Mouse (Mus musculus): ENCODE results near the gene Tal1. TPM values are rescaled to one million over a fixed set of nuclear protein-coding genes. Genes with fewer than 3 reads are reported as not detected.

The Tal1 gene
- polyA plus RNA-seq, 1 experiment from 2014 or later: 23.1 TPM

GRCm38 (mm10) chr4:115079821-115080349 is 23.7 kb downstream of the Tal1 start:
- peak; percentile 28; the same call in 1 of the 2 replicates for ATAC-seq (ENCODE audit: low FRiP score, low TSS enrichment)
- Histone ChIP-seq H3K9ac (replicated peaks; ENCODE audit: low read length) (peak overlapping the region; percentile 34), H3K27ac (replicated peaks; ENCODE audit: low read depth, low read length) (peak overlapping the region; percentile 74)

GRCm38 (mm10) chr4:115083031-115083430 is 26.8 kb downstream of the Tal1 start:
- H3K27me3 ChIP-seq (ENCODE audit: control insufficient read depth, insufficient read depth, low read length): peaks cover 3% of the 10 kb centered on the region; the same call in 1 of the 2 replicates
- no peak overlapping the region for H3K4me2 ChIP-seq (ENCODE audit: low read length)
- H3K4me3 ChIP-seq (replicated peaks; ENCODE audit: low read depth, low read length): no peak overlapping the region
- no peaks in the 10 kb centered on the region for H3K9me3 ChIP-seq (ENCODE audit: control insufficient read depth, low read length)
- 87% methylated on average over 3 of the region's 3 CpGs for WGBS
- H3K9ac ChIP-seq (replicated peaks; ENCODE audit: low read length): no peak overlapping the region
- H3K27ac ChIP-seq (replicated peaks; ENCODE audit: low read depth, low read length): no peak overlapping the region
- no peak for DNase-seq
- H3K4me1 ChIP-seq (ENCODE audit: control insufficient read depth, insufficient read depth, low read length): peaks cover 19% of the 10 kb centered on the region
- H3K36me3 ChIP-seq (ENCODE audit: control insufficient read depth, insufficient read depth, low read length): no peaks in the 10 kb centered on the region
- no peak for ATAC-seq (ENCODE audit: low FRiP score, low TSS enrichment)

More at GRCm38 (mm10) chr4:115079821-115080349, 23.7 kb downstream of the Tal1 start:
- peak overlapping the region; percentile 17; the same call in 1 of the 2 replicates for H3K4me2 ChIP-seq (ENCODE audit: low read length)
- no peak overlapping the region for H3K4me3 ChIP-seq (replicated peaks; ENCODE audit: low read depth, low read length)
- H3K27me3 ChIP-seq (ENCODE audit: control insufficient read depth, insufficient read depth, low read length): no peaks in the 10 kb centered on the region
- H3K9me3 ChIP-seq (ENCODE audit: control insufficient read depth, low read length): no peaks in the 10 kb centered on the region
- H3K4me1 ChIP-seq (ENCODE audit: control insufficient read depth, insufficient read depth, low read length): peaks cover 19% of the 10 kb centered on the region
- 12% methylated on average over 5 of the region's 5 CpGs for WGBS
- DNase-seq: peak; percentile 31
- H3K36me3 ChIP-seq (ENCODE audit: control insufficient read depth, insufficient read depth, low read length): no peaks in the 10 kb centered on the region

GRCm38 (mm10) chr4:115085522-115086095 is 29.4 kb downstream of the Tal1 start:
- H3K27me3 ChIP-seq (ENCODE audit: control insufficient read depth, insufficient read depth, low read length): peaks cover 6% of the 10 kb centered on the region; the same call in 1 of the 2 replicates
- H3K36me3 ChIP-seq (ENCODE audit: control insufficient read depth, insufficient read depth, low read length): no peaks in the 10 kb centered on the region
- no peak overlapping the region for H3K9ac ChIP-seq (replicated peaks; ENCODE audit: low read length)
- WGBS: 24% methylated on average over 6 of the region's 6 CpGs
- H3K4me1 ChIP-seq (ENCODE audit: control insufficient read depth, insufficient read depth, low read length): no peaks in the 10 kb centered on the region
- no peak for ATAC-seq (ENCODE audit: low FRiP score, low TSS enrichment)
- no peak overlapping the region for H3K4me3 ChIP-seq (replicated peaks; ENCODE audit: low read depth, low read length)
- H3K4me2 ChIP-seq (ENCODE audit: low read length): no peak overlapping the region
- H3K27ac ChIP-seq (replicated peaks; ENCODE audit: low read depth, low read length): no peak overlapping the region
- no peaks in the 10 kb centered on the region for H3K9me3 ChIP-seq (ENCODE audit: control insufficient read depth, low read length)
- peak; percentile 81 for DNase-seq

- Histone ChIP-seq H3K4me2 (ENCODE audit: low read length) (no peak overlapping the region), H3K36me3 (ENCODE audit: control insufficient read depth, insufficient read depth, low read length) (no peaks in the 10 kb centered on the region), H3K4me3 (replicated peaks; ENCODE audit: low read depth, low read length) (no peak overlapping the region), H3K9me3 (ENCODE audit: control insufficient read depth, low read length) (no peaks in the 10 kb centered on the region), H3K9ac (replicated peaks; ENCODE audit: low read length) (no peak overlapping the region), H3K27me3 (ENCODE audit: control insufficient read depth, insufficient read depth, low read length) (peaks cover 6% of the 10 kb centered on the region; the same call in 1 of the 2 replicates), H3K4me1 (ENCODE audit: control insufficient read depth, insufficient read depth, low read length) (no peaks in the 10 kb centered on the region), H3K27ac (replicated peaks; ENCODE audit: low read depth, low read length) (no peak overlapping the region)
- no peak for DNase-seq
- 63% methylated on average over 4 of the region's 4 CpGs for WGBS
- no peak for ATAC-seq (ENCODE audit: low FRiP score, low TSS enrichment)
These were observed 30.0 kb downstream of the Tal1 start for GRCm38 (mm10) chr4:115086257-115086656.

GRCm38 (mm10) chr4:115086763-115087415 is 30.7 kb downstream of the Tal1 start:
- Histone ChIP-seq H3K9ac (replicated peaks; ENCODE audit: low read length) (no peak overlapping the region), H3K27ac (replicated peaks; ENCODE audit: low read depth, low read length) (no peak overlapping the region), H3K9me3 (ENCODE audit: control insufficient read depth, low read length) (no peaks in the 10 kb centered on the region), H3K27me3 (ENCODE audit: control insufficient read depth, insufficient read depth, low read length) (peaks cover 6% of the 10 kb centered on the region; the same call in 1 of the 2 replicates), H3K4me2 (ENCODE audit: low read length) (no peak overlapping the region), H3K4me1 (ENCODE audit: control insufficient read depth, insufficient read depth, low read length) (no peaks in the 10 kb centered on the region), H3K4me3 (replicated peaks; ENCODE audit: low read depth, low read length) (no peak overlapping the region), H3K36me3 (ENCODE audit: control insufficient read depth, insufficient read depth, low read length) (no peaks in the 10 kb centered on the region)
- DNase-seq: no peak
- no peak for ATAC-seq (ENCODE audit: low FRiP score, low TSS enrichment)
- whole genome bisulfite sequencing: 66% methylated on average over 3 of the region's 3 CpGs

GRCm38 (mm10) chr4:115088611-115089338 is 32.5 kb downstream of the Tal1 start, which contains the start of gene Pdzk1ip1:
TSS of gene Pdzk1ip1 (plus strand) at chr4:115088708.
- no peaks in the 10 kb centered on the region for H3K4me1 ChIP-seq (ENCODE audit: control insufficient read depth, insufficient read depth, low read length)
- H3K9me3 ChIP-seq (ENCODE audit: control insufficient read depth, low read length): no peaks in the 10 kb centered on the region
- ATAC-seq (ENCODE audit: low FRiP score, low TSS enrichment): no peak
- no peak for DNase-seq
- 31% methylated on average over 11 of the region's 11 CpGs for WGBS
- H3K36me3 ChIP-seq (ENCODE audit: control insufficient read depth, insufficient read depth, low read length): no peaks in the 10 kb centered on the region
- H3K27me3 ChIP-seq (ENCODE audit: control insufficient read depth, insufficient read depth, low read length): peaks cover 6% of the 10 kb centered on the region; the same call in 1 of the 2 replicates
- no peak within 1 kb of the TSS for H3K4me3 ChIP-seq (replicated peaks; ENCODE audit: low read depth, low read length)
- H3K4me2 ChIP-seq (ENCODE audit: low read length): no peak within 1 kb of the TSS; the same call in 1 of the 2 replicates
- H3K9ac ChIP-seq (replicated peaks; ENCODE audit: low read length): no peak within 1 kb of the TSS
- no peak within 1 kb of the TSS for H3K27ac ChIP-seq (replicated peaks; ENCODE audit: low read depth, low read length)

- ATAC-seq (ENCODE audit: low FRiP score, low TSS enrichment) (no peak), DNase-seq (no peak)
- Histone ChIP-seq H3K4me3 (replicated peaks; ENCODE audit: low read depth, low read length) (no peak overlapping the region), H3K36me3 (ENCODE audit: control insufficient read depth, insufficient read depth, low read length) (no peaks in the 10 kb centered on the region), H3K4me2 (ENCODE audit: low read length) (no peak overlapping the region), H3K27ac (replicated peaks; ENCODE audit: low read depth, low read length) (no peak overlapping the region), H3K9me3 (ENCODE audit: control insufficient read depth, low read length) (no peaks in the 10 kb centered on the region), H3K9ac (replicated peaks; ENCODE audit: low read length) (no peak overlapping the region), H3K27me3 (ENCODE audit: control insufficient read depth, insufficient read depth, low read length) (peaks cover 6% of the 10 kb centered on the region; the same call in 1 of the 2 replicates), H3K4me1 (ENCODE audit: control insufficient read depth, insufficient read depth, low read length) (peaks cover under 1% of the 10 kb centered on the region; the same call in 1 of the 2 replicates)
- 72% methylated on average over 2 of the region's 2 CpGs for WGBS
These were observed 34.4 kb downstream of the Tal1 start for GRCm38 (mm10) chr4:115090592-115090991.

GRCm38 (mm10) chr4:115091806-115092205 is 35.6 kb downstream of the Tal1 start:
- Histone ChIP-seq H3K9me3 (ENCODE audit: control insufficient read depth, low read length) (no peaks in the 10 kb centered on the region), H3K27ac (replicated peaks; ENCODE audit: low read depth, low read length) (no peak overlapping the region), H3K4me2 (ENCODE audit: low read length) (no peak overlapping the region), H3K4me1 (ENCODE audit: control insufficient read depth, insufficient read depth, low read length) (peaks cover 7% of the 10 kb centered on the region; the same call in 1 of the 2 replicates), H3K27me3 (ENCODE audit: control insufficient read depth, insufficient read depth, low read length) (peaks cover 8% of the 10 kb centered on the region), H3K4me3 (replicated peaks; ENCODE audit: low read depth, low read length) (no peak overlapping the region), H3K36me3 (ENCODE audit: control insufficient read depth, insufficient read depth, low read length) (no peaks in the 10 kb centered on the region), H3K9ac (replicated peaks; ENCODE audit: low read length) (no peak overlapping the region)
- 84% methylated on average over 3 of the region's 3 CpGs for WGBS
- DNase-seq: no peak
- ATAC-seq (ENCODE audit: low FRiP score, low TSS enrichment): no peak

All from midbrain, embryonic 14.5 days (tissue).